Mouse (Mus musculus): ENCODE results near the gene Tet1.

Gene Tet1

GRCm38 (mm10) chr10:62851578-62851977 lies 57.2 kb downstream of the Tet1 start:
- no peak for DNase-seq (ENCODE audit: inconsistent age in 2 of 2, low spot score in 1 of 2)

- no peak for DNase-seq (ENCODE audit: inconsistent age in 2 of 2, low spot score in 1 of 2)
Measured at GRCm38 (mm10) chr10:62851025-62851424, 57.8 kb downstream of the Tet1 start.

GRCm38 (mm10) chr10:62848783-62849182 lies 60.0 kb downstream of the Tet1 start:
- DNase-seq (ENCODE audit: inconsistent age in 2 of 2, low spot score in 1 of 2) = no peak

GRCm38 (mm10) chr10:62847069-62847626 lies 61.6 kb downstream of the Tet1 start:
- DNase-seq (ENCODE audit: inconsistent age in 2 of 2, low spot score in 1 of 2) = peak; percentile 69 to 88

- peak; percentile 56 to 84 for DNase-seq (ENCODE audit: inconsistent age in 2 of 2, low spot score in 1 of 2)
Measured at GRCm38 (mm10) chr10:62843787-62844491, 64.9 kb downstream of the Tet1 start.

GRCm38 (mm10) chr10:62841901-62842447 lies 66.8 kb downstream of the Tet1 start:
- no peak for DNase-seq (ENCODE audit: inconsistent age in 2 of 2, low spot score in 1 of 2)

GRCm38 (mm10) chr10:62840687-62841086 lies 68.1 kb downstream of the Tet1 start:
- DNase-seq (ENCODE audit: inconsistent age in 2 of 2, low spot score in 1 of 2) = no peak

- no peak for DNase-seq (ENCODE audit: inconsistent age in 2 of 2, low spot score in 1 of 2)
Measured at GRCm38 (mm10) chr10:62837987-62838386, 70.8 kb downstream of the Tet1 start.

GRCm38 (mm10) chr10:62832783-62833182 lies 76.0 kb downstream of the Tet1 start:
- DNase-seq (ENCODE audit: inconsistent age in 2 of 2, low spot score in 1 of 2) = no peak

GRCm38 (mm10) chr10:62831546-62831945 lies 77.2 kb downstream of the Tet1 start:
- no peak for DNase-seq (ENCODE audit: inconsistent age in 2 of 2, low spot score in 1 of 2)

- DNase-seq (ENCODE audit: inconsistent age in 2 of 2, low spot score in 1 of 2) = no peak
Measured at GRCm38 (mm10) chr10:62824474-62824873, 84.3 kb downstream of the Tet1 start.

GRCm38 (mm10) chr10:62823431-62823830 lies 85.4 kb downstream of the Tet1 start:
- DNase-seq (ENCODE audit: inconsistent age in 2 of 2, low spot score in 1 of 2) = no peak

- peak in 1 of 2 experiments; percentile 43 for DNase-seq (ENCODE audit: inconsistent age in 2 of 2, low spot score in 1 of 2)
Measured at GRCm38 (mm10) chr10:62810010-62810409, 98.8 kb downstream of the Tet1 start.

- no peak for DNase-seq (ENCODE audit: inconsistent age in 2 of 2, low spot score in 1 of 2)
Measured at GRCm38 (mm10) chr10:62808766-62809165, 100.0 kb downstream of the Tet1 start.

- DNase-seq (ENCODE audit: inconsistent age in 2 of 2, low spot score in 1 of 2) = no peak
Measured at GRCm38 (mm10) chr10:62808316-62808715, 100.5 kb downstream of the Tet1 start.

GRCm38 (mm10) chr10:62804106-62804505 lies 104.7 kb downstream of the Tet1 start:
- DNase-seq (ENCODE audit: inconsistent age in 2 of 2, low spot score in 1 of 2) = no peak

GRCm38 (mm10) chr10:62803296-62803695 lies 105.5 kb downstream of the Tet1 start:
- DNase-seq (ENCODE audit: inconsistent age in 2 of 2, low spot score in 1 of 2) = no peak

GRCm38 (mm10) chr10:62794221-62794620 lies 114.6 kb downstream of the Tet1 start:
- DNase-seq (ENCODE audit: inconsistent age in 2 of 2, low spot score in 1 of 2) = no peak

- peak in 1 of 2 experiments; percentile 40 for DNase-seq (ENCODE audit: inconsistent age in 2 of 2, low spot score in 1 of 2)
Measured at GRCm38 (mm10) chr10:62793091-62793453, 115.7 kb downstream of the Tet1 start.

- DNase-seq (ENCODE audit: inconsistent age in 2 of 2, low spot score in 1 of 2) = peak; percentile 99
Measured at GRCm38 (mm10) chr10:62792177-62793090, 116.4 kb downstream of the Tet1 start, which contains the start of gene Ccar1. TSS of gene Ccar1 (minus strand) at chr10:62792286.

Data from adrenal gland, adult (tissue).